In the genomic region with DNA sequence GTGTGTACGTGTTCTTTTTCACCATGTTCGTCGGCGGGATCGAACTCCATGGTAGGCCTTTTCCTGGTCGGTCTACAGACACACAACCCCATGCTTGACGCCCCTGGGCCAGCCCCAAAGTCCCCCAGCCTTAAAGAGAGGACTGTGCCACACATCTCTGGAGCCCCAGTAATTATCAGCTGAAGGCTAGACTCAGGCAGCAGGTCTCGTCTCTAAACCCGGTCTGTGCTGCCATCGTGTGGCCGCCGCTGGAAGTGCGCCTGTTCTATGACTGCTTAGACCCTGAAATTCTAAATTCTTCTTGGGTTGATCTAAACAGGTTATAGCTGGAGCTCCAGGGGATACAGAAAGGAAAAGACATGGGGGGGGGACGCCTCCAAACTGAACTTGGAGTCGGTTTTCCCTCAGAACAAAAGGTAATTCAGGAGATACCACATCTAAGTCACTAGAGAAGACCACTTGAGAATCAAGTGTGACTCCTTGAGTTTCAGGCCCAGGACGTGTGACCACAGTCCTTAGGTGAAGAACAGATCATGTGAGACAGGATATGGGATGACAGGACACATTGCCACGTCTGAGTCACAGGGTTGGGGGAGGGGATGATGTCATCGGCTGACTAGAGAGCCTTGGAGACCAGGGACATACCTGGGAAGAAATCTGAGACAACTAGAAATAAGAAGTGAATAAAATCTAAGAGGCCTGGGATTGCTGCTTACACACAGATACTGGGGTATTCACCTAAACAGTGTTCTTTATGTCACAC, we compare ENCODE assay signal across 8 mouse cellular contexts. TPM values are rescaled to one million over a fixed set of nuclear protein-coding genes. Genes with fewer than 3 reads are reported as not detected.
DNase-seq lines count a peak whose midpoint lies in the region; ATAC-seq and TF ChIP-seq lines count a peak whose summit lies in the region.

No protein-coding gene starts in this region.

- H3K27me3 ChIP-seq in hindbrain, postnatal 0 days (ENCODE audit: insufficient read depth, low read length), result no peaks in the 10 kb centered on the region

- H3K4me3 ChIP-seq in gastrocnemius, adult 2 months, result peak overlapping the region; percentile 44
- H3K4me3 ChIP-seq in hindbrain, postnatal 0 days (ENCODE audit: low read length), result no peak overlapping the region

- 23% methylated on average over 18 of the region's 18 CpGs for WGBS in hindbrain, postnatal 0 days

- TF ChIP-seq CTCF in gastrocnemius, adult 2 months (IDR thresholded peaks at IDR 0.05), result peak; percentile 82
- TF ChIP-seq CTCF in hindbrain, postnatal 0 days (IDR thresholded peaks at IDR 0.05; ENCODE audit: low read depth), result peak; percentile 88

- peak; percentile 85 for DNase-seq in gastrocnemius, adult 2 months
- DNase-seq in hindbrain, postnatal 0 days (ENCODE audit: low spot score), result peak; percentile 73
- DNase-seq in left cerebral cortex, postnatal 25 days (ENCODE audit: low spot score in 2 of 2), result peak; percentile 80 to 86
- DNase-seq in mesoderm, embryonic 11.5 days (ENCODE audit: low read depth, low spot score), result peak; percentile 82
- peak; percentile 95 for DNase-seq in right cerebral cortex, postnatal 4 days
- peak; percentile 76 for DNase-seq in yolk sac, embryonic 10.5 days (ENCODE audit: low spot score)

- ATAC-seq in activated CD4-positive, CD25-positive, alpha-beta regulatory T cell, adult 4 months, result peak; percentile 60
- ATAC-seq in common myeloid progenitor, adult 5-6 weeks (replicated peaks; ENCODE audit: low read depth, poor library complexity, severe bottlenecking), result peak; percentile 70
- ATAC-seq in hindbrain, postnatal 0 days, result peak; percentile 57

- H3K9me3 ChIP-seq in hindbrain, postnatal 0 days (ENCODE audit: low read length), result no peaks in the 10 kb centered on the region

- intact Hi-C loops in gastrocnemius, adult 2 months (cut with DNase I), result loop anchor here (5.0 kb wide), 2 partner anchors 831 to 916 kb away; no protein-coding TSS in a partner anchor
- intact Hi-C loops in left cerebral cortex, postnatal 25 days (cut with DNase I), result loop anchor here (2.0 to 5.0 kb wide), 3 partner anchors 131 to 988 kb away; no protein-coding TSS in a partner anchor

- no peaks in the 10 kb centered on the region for H3K36me3 ChIP-seq in hindbrain, postnatal 0 days (ENCODE audit: insufficient read depth, low read length)

- H3K9ac ChIP-seq in hindbrain, postnatal 0 days (replicated peaks; ENCODE audit: low read length), result no peak overlapping the region

- H3K4me1 ChIP-seq in hindbrain, postnatal 0 days (ENCODE audit: insufficient read depth, low read length), result no peaks in the 10 kb centered on the region

- H3K4me2 ChIP-seq in hindbrain, postnatal 0 days (ENCODE audit: low read depth, low read length), result peak overlapping the region; percentile 45

- H3K27ac ChIP-seq in gastrocnemius, adult 2 months, result no peak overlapping the region
- H3K27ac ChIP-seq in hindbrain, postnatal 0 days, result no peak overlapping the region

RNA-seq across cellular contexts. Expression of a gene that starts 21.2 kb away (rescaled TPM):
- polyA plus RNA-seq in activated CD4-positive, CD25-positive, alpha-beta regulatory T cell, adult 4 months (2017; shearing (Covaris generic)), result 1,000 to 10,000 TPM; 1,765 to 2,357 TPM
- total RNA-seq in common myeloid progenitor, adult 5-6 weeks (2017), result 220 and 411 TPM in 2 replicates
- total RNA-seq in gastrocnemius, adult 2 months (2021), result 1,000 to 10,000 TPM; 1,442 to 1,567 TPM
- total RNA-seq in hindbrain, postnatal 0 days (2014; rRNA removed), result 74.1 and 76.5 TPM in 2 replicates
- 1,309 and 1,318 TPM in 2 replicates for polyA plus RNA-seq in hindbrain, postnatal 0 days (2015; fragmentation: Nextera tagmentation; extraction: Ambion mirVana)
- total RNA-seq in left cerebral cortex, postnatal 25 days (2021), result 100 to 1,000 TPM; 820 to 888 TPM

RNA-seq across cellular contexts. Expression of a gene that starts 28.8 kb away (rescaled TPM):
- not detected for polyA plus RNA-seq in activated CD4-positive, CD25-positive, alpha-beta regulatory T cell, adult 4 months (2017; shearing (Covaris generic))
- total RNA-seq in common myeloid progenitor, adult 5-6 weeks (2017), result not detected in 2 replicates
- total RNA-seq in gastrocnemius, adult 2 months (2021), result not detected
- total RNA-seq in hindbrain, postnatal 0 days (2014; rRNA removed), result not detected in 2 replicates
- 0.23 TPM in 1 of 2 replicates, not detected in the other for polyA plus RNA-seq in hindbrain, postnatal 0 days (2015; fragmentation: Nextera tagmentation; extraction: Ambion mirVana)
- not detected for total RNA-seq in left cerebral cortex, postnatal 25 days (2021)

RNA-seq across cellular contexts. Expression of a gene that starts 35.8 kb away (rescaled TPM):
- not detected for polyA plus RNA-seq in activated CD4-positive, CD25-positive, alpha-beta regulatory T cell, adult 4 months (2017; shearing (Covaris generic))
- total RNA-seq in common myeloid progenitor, adult 5-6 weeks (2017), result not detected in 2 replicates
- total RNA-seq in gastrocnemius, adult 2 months (2021), result not detected
- total RNA-seq in hindbrain, postnatal 0 days (2014; rRNA removed), result not detected in 2 replicates
- 0.45 and 0.73 TPM in 2 replicates for polyA plus RNA-seq in hindbrain, postnatal 0 days (2015; fragmentation: Nextera tagmentation; extraction: Ambion mirVana)
- total RNA-seq in left cerebral cortex, postnatal 25 days (2021), result not detected

RNA-seq across cellular contexts. Expression of a gene that starts 37.6 kb away (rescaled TPM):
- 1 to 10 TPM in 1 of 2 experiments, under 1 TPM in 1; 0.99 to 1.1 TPM for polyA plus RNA-seq in activated CD4-positive, CD25-positive, alpha-beta regulatory T cell, adult 4 months (2017; shearing (Covaris generic))
- total RNA-seq in common myeloid progenitor, adult 5-6 weeks (2017), result not detected in 2 replicates
- total RNA-seq in gastrocnemius, adult 2 months (2021), result not detected
- total RNA-seq in hindbrain, postnatal 0 days (2014; rRNA removed), result 0.40 and 1.0 TPM in 2 replicates
- polyA plus RNA-seq in hindbrain, postnatal 0 days (2015; fragmentation: Nextera tagmentation; extraction: Ambion mirVana), result 1.1 and 1.2 TPM in 2 replicates
- total RNA-seq in left cerebral cortex, postnatal 25 days (2021), result under 1 TPM in 1 of 2 experiments, not detected in 1; 0.30 TPM

RNA-seq across cellular contexts. Expression of a gene that starts 49.8 kb away (rescaled TPM):
- polyA plus RNA-seq in activated CD4-positive, CD25-positive, alpha-beta regulatory T cell, adult 4 months (2017; shearing (Covaris generic)), result not detected
- total RNA-seq in common myeloid progenitor, adult 5-6 weeks (2017), result not detected in 2 replicates
- not detected for total RNA-seq in gastrocnemius, adult 2 months (2021)
- total RNA-seq in hindbrain, postnatal 0 days (2014; rRNA removed), result not detected in 2 replicates
- polyA plus RNA-seq in hindbrain, postnatal 0 days (2015; fragmentation: Nextera tagmentation; extraction: Ambion mirVana), result not detected in 2 replicates
- not detected for total RNA-seq in left cerebral cortex, postnatal 25 days (2021)
